Mouse (Mus musculus) cerebellum, postnatal 25 days (tissue): ENCODE results near the gene Senp6.

Experiments
- DNase-seq, 2 experiments: peaks; one replicate each; pipeline ENCODE4 v3.0.0; 2021; ENCODE audit warnings: mixed read lengths in 2 of 2

Senp6 gene

DNA sequence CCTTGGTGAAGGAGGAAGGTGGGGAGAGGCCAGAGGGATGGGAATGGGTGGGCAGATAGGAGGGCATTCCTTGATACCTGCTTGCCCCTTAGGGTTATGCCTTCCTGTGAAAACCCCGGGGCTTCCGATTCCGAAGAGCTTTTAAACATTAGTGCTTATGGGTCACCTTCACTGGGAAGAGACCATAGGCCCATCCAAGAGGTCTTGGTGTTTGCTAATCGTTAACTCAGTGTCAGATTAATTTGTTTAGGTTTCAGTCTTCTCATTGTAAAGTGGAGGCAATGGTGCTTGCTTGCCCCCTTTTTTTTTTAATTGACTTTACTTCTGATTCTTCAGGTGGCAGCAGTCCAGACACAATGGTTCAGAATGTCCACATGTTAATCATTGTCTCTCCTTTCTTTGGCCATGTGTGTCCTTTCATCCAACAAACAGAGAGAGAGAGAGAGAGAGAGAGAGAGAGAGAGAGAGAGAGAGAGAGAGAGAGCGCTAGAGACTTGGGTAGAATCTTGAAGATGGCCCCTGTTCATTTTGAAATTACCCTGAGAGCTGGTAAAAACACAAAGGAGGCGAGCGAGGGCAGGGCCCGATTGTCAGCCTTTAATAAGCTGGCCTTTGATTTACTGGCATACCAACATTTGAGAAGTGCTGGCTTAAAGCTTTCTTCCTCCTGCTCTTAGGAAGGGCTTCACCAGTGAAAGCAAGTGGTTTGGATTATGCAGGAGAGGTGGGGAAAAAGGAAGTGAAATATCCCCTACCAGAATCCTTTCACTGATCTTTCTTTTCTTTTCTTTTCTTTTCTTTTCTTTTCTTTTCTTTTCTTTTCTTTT is 105.9 kb downstream of the Senp6 start:
- no peak for DNase-seq

DNA sequence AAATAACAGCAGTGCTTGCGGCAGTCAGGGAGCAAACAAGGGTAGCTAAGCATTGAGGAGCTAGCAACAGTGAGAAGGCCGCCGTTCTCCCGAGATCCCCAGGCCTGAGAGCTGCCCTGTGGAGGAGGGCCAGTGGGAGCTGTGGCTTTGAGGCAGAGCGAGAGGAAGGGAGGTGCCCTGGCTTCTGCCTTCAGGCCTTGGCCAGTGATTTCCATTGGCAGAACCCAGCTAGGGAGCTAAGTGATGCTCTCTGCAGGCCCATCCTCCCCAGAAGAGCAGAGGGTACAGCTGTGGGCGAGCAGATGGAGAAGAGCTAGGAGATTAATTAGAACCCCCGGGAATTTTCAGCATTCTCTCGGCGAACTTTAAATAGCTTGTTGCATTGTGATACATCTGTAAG is 106.9 kb downstream of the Senp6 start:
- peak; percentile 64 to 65 for DNase-seq

- DNase-seq = peak in 1 of 2 experiments; percentile 21
Measured at GRCm38 (mm10) chr9:80176696-80177478, 110.2 kb downstream of the Senp6 start.

DNA sequence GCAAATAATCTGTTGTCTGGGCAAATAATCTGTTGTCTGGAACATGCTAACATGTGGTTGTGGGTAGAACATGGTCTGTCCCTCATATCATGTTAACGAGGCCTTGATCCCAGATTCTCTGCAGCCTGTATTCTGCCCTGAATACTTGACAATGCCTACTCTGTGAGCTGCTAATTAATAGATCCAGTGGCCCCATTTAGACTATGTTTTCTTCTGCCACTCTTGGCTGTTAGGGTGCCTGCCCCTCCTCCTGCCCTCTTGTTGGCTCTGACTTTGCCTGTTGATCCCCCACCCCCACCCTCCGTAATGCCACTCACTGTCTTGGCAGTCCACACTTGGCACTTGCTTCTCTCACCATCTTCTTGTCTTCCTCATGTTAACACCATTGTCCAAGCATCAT is 112.0 kb downstream of the Senp6 start:
- no peak for DNase-seq

GRCm38 (mm10) chr9:80179688-80180087 is 113.0 kb downstream of the Senp6 start:
- no peak for DNase-seq

GRCm38 (mm10) chr9:80180771-80181170 is 114.1 kb downstream of the Senp6 start:
- no peak for DNase-seq

GRCm38 (mm10) chr9:80181692-80182091 is 115.0 kb downstream of the Senp6 start:
- DNase-seq = no peak

GRCm38 (mm10) chr9:80184138-80184537 is 117.4 kb downstream of the Senp6 start:
- DNase-seq = peak; percentile 50 to 61

GRCm38 (mm10) chr9:80185737-80186136 is 119.0 kb downstream of the Senp6 start:
- no peak for DNase-seq

DNA sequence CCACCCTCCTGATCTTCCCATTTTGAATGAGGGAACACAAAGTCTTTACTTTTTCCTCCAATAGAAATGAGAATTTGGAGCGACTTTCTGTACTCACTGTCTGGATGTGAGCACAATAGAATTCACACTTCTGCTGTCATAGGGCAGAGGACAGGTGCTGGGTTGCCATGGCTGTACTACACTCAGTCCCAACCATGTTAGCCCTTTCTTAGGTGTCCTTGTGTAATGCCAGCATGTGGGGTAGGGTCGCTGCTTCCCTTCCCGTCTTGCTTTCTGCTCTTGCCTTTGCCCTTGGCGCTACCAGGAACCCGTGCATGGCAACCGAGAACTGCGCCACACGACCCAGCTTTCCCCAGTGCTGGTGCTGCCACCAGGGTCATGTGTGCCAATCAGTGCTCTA is 120.0 kb downstream of the Senp6 start:
- DNase-seq = no peak

DNA sequence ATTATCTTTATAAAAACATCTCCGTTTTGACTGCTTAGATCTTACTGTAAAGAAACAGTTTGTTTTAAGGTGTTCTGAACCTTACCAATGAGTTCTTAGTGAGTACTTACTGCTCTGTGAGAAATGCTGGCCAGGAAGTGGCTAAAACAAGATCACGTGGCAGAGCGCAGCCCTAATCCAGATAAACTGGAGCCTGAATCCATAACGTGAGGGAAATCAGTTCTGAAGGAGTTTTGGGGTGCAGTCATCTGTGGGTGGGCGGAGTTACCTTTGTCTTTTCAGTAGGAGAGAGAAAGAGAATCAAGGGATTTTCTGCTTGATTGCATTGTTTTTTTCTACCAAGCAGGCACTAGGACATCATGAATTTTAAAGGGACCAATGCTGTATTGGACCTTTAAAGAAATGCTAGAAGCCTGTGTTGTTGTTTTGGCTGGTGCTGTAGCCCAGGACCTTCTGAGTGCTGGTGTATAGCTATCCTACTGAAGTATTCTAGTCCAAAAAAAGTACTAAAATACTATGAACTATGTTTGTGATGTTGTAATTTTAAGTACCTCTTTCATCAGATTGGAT is 121.7 kb downstream of the Senp6 start:
- no peak for DNase-seq

DNA sequence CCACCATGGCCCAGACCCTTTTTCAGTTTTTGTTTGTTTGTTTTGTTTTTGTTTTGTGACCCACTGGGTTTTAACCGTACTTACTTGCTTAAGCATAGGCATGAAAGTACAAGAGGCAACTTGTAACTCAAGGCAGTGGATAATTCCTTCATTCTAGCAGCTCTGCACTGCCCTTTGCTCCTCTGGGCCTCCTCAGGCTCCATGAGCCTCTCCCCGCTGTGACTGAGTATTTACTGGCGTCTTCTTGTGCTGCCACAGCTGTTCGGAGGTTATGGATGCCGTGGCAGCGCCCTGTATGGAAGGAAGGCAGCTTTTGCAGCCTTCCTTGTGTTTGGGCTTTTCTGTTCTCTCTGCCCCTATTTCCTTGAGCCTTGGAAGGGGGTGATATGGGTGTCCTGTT is 124.5 kb downstream of the Senp6 start:
- no peak for DNase-seq

- DNase-seq = peak; percentile 24 to 42
Measured at GRCm38 (mm10) chr9:80192324-80192723, 125.6 kb downstream of the Senp6 start.

DNA sequence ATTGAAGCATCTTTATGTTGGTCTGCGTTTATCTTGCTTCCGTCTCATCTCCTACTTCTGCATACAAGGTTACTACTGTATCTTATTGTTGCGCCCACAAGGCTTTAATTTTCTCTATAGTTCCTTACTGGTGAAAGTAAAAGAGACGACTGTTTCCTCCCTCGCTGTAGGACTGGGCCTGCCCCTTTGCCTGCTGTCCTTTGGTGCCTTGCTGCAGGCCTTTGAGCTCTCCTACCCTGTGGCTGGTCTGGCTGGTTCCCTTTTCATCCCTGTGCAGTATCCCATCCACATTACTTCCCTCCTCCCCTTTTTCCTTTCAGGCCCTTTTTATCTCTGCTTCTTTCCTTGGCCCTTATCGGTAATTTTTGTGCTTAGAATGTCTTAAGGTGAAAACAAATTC is 127.7 kb downstream of the Senp6 start:
- DNase-seq = no peak
